Mouse (Mus musculus) testis, adult 2 months (tissue): Measurements from ENCODE around the gene Cep57l1.

Experiments used
- CTCF ChIP-seq: fragments of 200-500 bp; IDR thresholded peaks from 2 replicates; pipeline ENCODE4 v1.5.1; 2012; ENCODE audit warnings: low read depth, mild to moderate bottlenecking, inconsistent platforms, low read length, moderate library complexity; ENCODE audit not compliant: control insufficient read depth, insufficient read depth, insufficient replicate concordance
- POLR2A ChIP-seq: fragments of 200-500 bp; IDR thresholded peaks from 2 replicates; pipeline ENCODE4 v1.6.1; 2012; ENCODE audit warnings: low read depth, mild to moderate bottlenecking, inconsistent platforms, low read length, moderate library complexity; ENCODE audit not compliant: control insufficient read depth

- TF ChIP-seq CTCF (no peak), POLR2A (no peak)
These were observed 60.4 kb downstream of the Cep57l1 start for GRCm38 (mm10) chr10:41749306-41749705.
